Mouse (Mus musculus) intestine, embryonic 16.5 days (tissue): ENCODE measurements around the gene Gdf7. TPM values are rescaled to one million over a fixed set of nuclear protein-coding genes. Genes with fewer than 3 reads are reported as not detected.
A peak's percentile ranks its signal among the peaks of the same experiment; 100 is the strongest.

Experiments used
- ATAC-seq: fragments of 200-750 bp; cut with Nextera tagmentation; 2 replicates; pipeline ENCODE4 v1.8.0; 2017; ENCODE audit warnings: moderate TSS enrichment, moderate library complexity
- H3K27ac ChIP-seq: fragments of 300-500 bp; sonication (generic); 2 replicates; pipeline ENCODE4 v1.5.1; 2014; ENCODE audit warnings: mild to moderate bottlenecking, low read length
- H3K27me3 ChIP-seq: fragments of 300-500 bp; sonication (generic); replicated peaks from 2 replicates; pipeline ENCODE4 v1.6.1; 2014; ENCODE audit warnings: low read length, control low read depth, mixed read lengths; ENCODE audit not compliant: control insufficient read depth, insufficient read depth
- H3K36me3 ChIP-seq: fragments of 300-500 bp; sonication (generic); 2 replicates; pipeline ENCODE4 v1.6.1; 2014; ENCODE audit warnings: low read length, control low read depth; ENCODE audit not compliant: control insufficient read depth, insufficient read depth
- H3K4me1 ChIP-seq: fragments of 300-500 bp; sonication (generic); 2 replicates; pipeline ENCODE4 v1.6.1; 2014; ENCODE audit warnings: low read length, control low read depth, mixed read lengths; ENCODE audit not compliant: control insufficient read depth, insufficient read depth
- H3K4me2 ChIP-seq: fragments of 300-500 bp; sonication (generic); 2 replicates; pipeline ENCODE4 v1.6.1; 2014; ENCODE audit warnings: low read depth, low read length, control low read depth
- H3K4me3 ChIP-seq: fragments of 300-500 bp; sonication (generic); 2 replicates; pipeline ENCODE4 v1.5.1; 2014; ENCODE audit warnings: mild to moderate bottlenecking, low read length
- H3K9ac ChIP-seq: fragments of 300-500 bp; sonication (generic); 2 replicates; pipeline ENCODE4 v1.6.1; 2014; ENCODE audit warnings: low read depth, low read length
- H3K9me3 ChIP-seq: fragments of 300-500 bp; sonication (generic); 2 replicates; pipeline ENCODE4 v1.6.1; 2016; ENCODE audit warnings: low read length, control low read depth; ENCODE audit not compliant: control insufficient read depth
- WGBS: fragments of 180-500 bp; shearing (Covaris S2); extraction: QIAGEN DNeasy Blood & Tissue Kit; methylation state at CpG from one replicate; pipeline ENCODE4 v1.1.7; 2014; 5-methylcytosine and 5-hydroxymethylcytosine counted together
- polyA plus RNA-seq: library from polyadenylated mRNA; unstranded; fragments of >200 nt; fragmentation: Nextera tagmentation; extraction: Ambion mirVana; gene quantifications from 2 replicates; pipeline ENCODE4 v1.2.1, GENCODE M21; 2015

Gdf7 gene
- not detected in 2 replicates for polyA plus RNA-seq

DNA sequence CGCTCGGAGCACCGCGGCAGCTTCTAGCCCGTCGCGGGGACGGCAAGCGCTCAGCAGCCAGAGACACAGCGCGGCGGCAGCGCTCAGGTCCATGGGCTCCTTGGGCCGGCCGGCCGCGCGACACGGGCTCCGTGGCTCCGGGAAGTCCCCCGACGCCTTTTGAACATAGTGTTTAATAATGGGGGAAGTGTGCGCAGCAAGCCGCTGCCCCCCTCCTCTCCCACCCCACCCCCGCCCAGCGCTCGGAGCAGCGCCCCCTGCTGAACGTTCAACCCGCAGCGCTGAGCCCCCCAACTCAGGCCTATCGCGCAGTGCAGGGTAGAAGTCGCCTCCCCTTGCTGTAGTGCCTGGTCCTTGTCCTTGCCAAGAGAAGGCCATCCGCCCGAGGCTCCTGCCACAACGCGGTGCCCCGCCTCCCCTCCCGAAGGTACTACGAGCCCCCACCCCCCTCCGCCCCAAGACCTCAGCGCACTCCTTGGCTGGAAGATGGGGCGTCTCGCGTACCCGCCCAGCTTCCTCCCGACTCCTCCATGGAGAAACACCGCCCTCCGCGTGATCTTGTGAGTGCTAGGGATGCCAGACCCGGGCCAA lies at the start of gene Gdf7:
Gdf7 (minus strand) TSS at position 114 of the 591 bp plus-strand sequence.
- Histone ChIP-seq H3K27ac (no peak within 1 kb of the TSS), H3K9me3 (no peaks in the 10 kb centered on the region), H3K9ac (peak within 1 kb of the TSS; percentile 8), H3K27me3 (peaks cover 84% of the 10 kb centered on the region), H3K4me2 (peak within 1 kb of the TSS; percentile 90), H3K4me3 (peak within 1 kb of the TSS; percentile 49), H3K4me1 (peaks cover 21% of the 10 kb centered on the region), H3K36me3 (no peaks in the 10 kb centered on the region)
- peak; percentile 18 for ATAC-seq
- under 1% methylated on average over 50 of the region's 53 CpGs for WGBS

DNA sequence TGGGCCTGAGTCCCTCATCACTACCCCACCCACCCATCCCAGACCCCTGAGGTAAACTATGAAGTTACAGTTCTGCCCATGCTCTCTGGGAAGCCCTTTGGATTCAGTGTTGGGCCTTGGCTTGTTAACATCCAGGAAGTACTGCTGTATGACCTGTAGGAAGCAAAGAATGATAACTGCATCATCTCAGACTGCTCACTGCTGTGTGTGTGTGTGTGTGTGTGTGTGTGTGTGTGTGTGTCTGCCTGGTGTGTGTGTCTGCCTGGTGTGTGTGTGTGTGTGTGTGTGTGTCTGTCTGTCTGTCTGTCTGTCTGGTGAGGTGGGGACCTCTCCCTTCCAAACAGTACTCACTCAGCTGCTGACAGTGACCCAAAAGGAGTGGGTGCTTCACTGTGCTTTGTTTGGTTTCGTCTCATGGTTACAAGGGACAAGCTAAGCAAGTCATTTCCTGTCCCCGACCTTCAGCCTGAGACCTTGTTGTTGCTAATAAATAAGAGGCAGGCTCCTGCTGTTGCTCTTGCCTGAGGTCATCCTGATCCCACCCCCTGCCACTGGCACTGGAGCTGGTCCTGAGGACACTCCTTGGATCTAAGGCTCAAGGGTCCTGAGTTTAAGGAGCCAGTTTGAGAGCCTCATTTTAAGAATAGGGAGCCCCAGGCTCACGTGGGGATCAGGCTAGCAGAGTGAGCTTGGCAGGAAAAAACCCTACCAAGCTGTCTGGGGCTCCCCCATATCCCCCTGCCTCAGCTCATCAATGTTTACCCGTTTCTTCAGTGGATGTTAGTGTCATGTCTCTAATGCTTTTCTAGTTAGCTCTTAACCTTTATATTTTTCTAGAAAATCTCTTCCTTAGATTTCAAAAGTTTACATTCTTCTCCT lies 49.5 kb upstream of the Gdf7 start:
- Histone ChIP-seq H3K27ac (peak overlapping the region; percentile 24; the same call in 1 of the 2 replicates), H3K27me3 (no peaks in the 10 kb centered on the region), H3K4me2 (no peak overlapping the region), H3K36me3 (no peaks in the 10 kb centered on the region), H3K4me3 (no peak overlapping the region), H3K9ac (peak overlapping the region; percentile 30; the same call in 1 of the 2 replicates), H3K9me3 (no peaks in the 10 kb centered on the region), H3K4me1 (peaks cover 13% of the 10 kb centered on the region; the same call in 1 of the 2 replicates)
- ATAC-seq: peak; percentile 57
- WGBS: 39% methylated on average over 4 of the region's 4 CpGs

DNA sequence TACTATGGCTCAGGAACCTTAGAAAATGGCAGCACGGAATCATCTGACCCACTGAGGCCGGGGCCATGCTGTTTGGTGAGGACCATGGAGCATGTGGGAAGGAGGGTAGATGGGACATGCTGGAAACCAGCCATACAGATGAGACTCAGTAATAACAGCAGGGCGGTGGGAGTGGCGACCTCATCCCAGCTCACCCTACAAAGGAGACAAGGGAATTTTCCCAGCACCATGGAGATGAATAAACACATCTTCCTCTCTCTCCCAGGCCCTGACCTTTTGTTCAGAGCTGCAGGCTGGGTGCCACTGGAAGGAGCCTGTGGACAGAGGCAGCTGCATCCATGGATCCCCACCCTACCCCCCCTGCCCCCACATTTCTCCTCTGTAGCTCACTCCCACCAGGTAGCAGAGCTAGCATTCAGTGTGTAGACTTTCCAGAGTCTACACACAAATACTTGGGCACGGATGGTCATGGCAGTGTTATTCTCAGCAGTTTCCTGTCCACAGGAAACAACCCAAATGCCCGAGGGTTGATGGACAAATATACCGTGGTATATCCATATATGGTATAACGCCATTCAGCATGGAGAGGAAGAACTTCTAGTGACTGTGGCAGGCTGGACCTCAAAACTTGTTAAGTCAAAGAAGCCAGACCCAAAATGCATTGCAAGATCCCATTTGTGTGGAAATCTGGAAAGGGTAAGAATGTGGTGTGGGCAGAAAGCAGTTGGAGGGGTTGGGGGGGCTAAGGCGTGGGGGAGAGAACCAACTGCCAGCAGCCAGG lies 47.2 kb upstream of the Gdf7 start:
- no peak overlapping the region for H3K4me3 ChIP-seq
- no peak overlapping the region; the same call in 1 of the 2 replicates for H3K27ac ChIP-seq
- peak overlapping the region; percentile 19; the same call in 1 of the 2 replicates for H3K9ac ChIP-seq
- 61% methylated on average over 9 of the region's 9 CpGs for WGBS
- no peak for ATAC-seq
- no peak overlapping the region for H3K4me2 ChIP-seq
- peaks cover 17% of the 10 kb centered on the region for H3K4me1 ChIP-seq
- no peaks in the 10 kb centered on the region for H3K36me3 ChIP-seq
- H3K27me3 ChIP-seq: no peaks in the 10 kb centered on the region
- H3K9me3 ChIP-seq: no peaks in the 10 kb centered on the region

DNA sequence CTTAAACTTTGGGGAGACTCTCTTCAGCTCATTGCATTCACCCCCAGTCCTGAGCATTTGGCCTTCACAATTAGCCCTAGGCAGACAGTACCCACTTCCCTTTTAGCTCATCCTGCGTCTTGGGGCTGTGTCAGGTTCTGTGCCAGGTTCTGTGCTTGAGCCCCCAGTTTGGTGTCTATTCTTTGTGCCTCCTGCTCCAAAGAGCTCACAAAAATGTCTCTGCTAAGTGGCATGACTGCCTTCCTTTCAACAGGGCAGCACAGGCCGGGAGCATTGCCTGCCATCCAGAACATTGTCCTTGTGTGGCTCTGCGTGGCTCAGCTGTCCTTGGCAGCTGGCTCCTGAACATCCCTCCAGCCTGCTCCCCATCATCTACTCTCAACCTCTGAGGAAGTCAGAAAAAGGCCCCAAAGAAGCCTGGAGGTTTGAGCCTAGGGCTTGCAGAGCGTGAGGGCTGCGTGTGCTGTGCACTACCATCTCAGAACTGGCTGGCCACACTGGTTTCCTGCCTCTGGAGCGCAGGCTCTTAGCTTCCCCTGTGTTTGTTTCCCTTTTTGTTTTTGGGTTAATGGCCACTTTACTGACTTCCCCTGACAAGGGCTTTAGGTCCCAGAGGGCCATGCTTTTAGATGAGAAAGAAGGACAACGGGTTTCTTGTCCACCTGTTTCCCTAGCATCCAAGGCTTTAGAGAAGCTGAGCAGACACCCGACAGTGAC lies 46.1 kb upstream of the Gdf7 start:
- no peaks in the 10 kb centered on the region for H3K36me3 ChIP-seq
- H3K9ac ChIP-seq: no peak overlapping the region
- 0 out of 2 replicates have a peak overlapping the region, but pooled peaks have one; percentile 13 for H3K27ac ChIP-seq
- WGBS: 84% methylated on average over 8 of the region's 8 CpGs
- no peaks in the 10 kb centered on the region for H3K27me3 ChIP-seq
- H3K4me1 ChIP-seq: peaks cover 17% of the 10 kb centered on the region
- H3K4me2 ChIP-seq: no peak overlapping the region
- H3K4me3 ChIP-seq: no peak overlapping the region
- H3K9me3 ChIP-seq: no peaks in the 10 kb centered on the region
- no peak for ATAC-seq

DNA sequence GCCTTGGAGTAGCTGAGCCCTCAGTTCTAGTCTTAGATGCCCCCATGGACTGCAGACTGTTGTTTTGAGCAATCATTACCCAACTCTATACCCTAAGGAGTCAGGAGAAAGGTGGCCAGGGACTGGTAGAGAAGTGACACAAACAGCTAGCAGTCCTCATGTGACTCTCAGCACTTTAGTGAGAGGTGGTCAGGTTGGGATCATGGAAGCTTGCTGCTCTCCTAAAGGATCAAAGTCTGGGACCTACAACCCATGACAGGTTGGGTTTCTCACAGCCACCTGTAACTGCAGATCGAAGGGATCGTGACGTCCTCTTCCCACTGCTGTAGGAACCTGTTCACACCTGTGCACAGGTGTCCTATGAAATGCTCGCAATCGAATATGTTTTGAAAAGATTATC lies 43.8 kb upstream of the Gdf7 start:
- no peak overlapping the region for H3K4me2 ChIP-seq
- H3K4me3 ChIP-seq: no peak overlapping the region
- H3K9me3 ChIP-seq: no peaks in the 10 kb centered on the region
- H3K36me3 ChIP-seq: no peaks in the 10 kb centered on the region; the same call in 1 of the 2 replicates
- H3K9ac ChIP-seq: no peak overlapping the region
- peak overlapping the region; percentile 53; the same call in 1 of the 2 replicates for H3K27ac ChIP-seq
- WGBS: 95% methylated on average over 5 of the region's 5 CpGs
- H3K4me1 ChIP-seq: peaks cover 15% of the 10 kb centered on the region
- ATAC-seq: no peak
- no peaks in the 10 kb centered on the region for H3K27me3 ChIP-seq

DNA sequence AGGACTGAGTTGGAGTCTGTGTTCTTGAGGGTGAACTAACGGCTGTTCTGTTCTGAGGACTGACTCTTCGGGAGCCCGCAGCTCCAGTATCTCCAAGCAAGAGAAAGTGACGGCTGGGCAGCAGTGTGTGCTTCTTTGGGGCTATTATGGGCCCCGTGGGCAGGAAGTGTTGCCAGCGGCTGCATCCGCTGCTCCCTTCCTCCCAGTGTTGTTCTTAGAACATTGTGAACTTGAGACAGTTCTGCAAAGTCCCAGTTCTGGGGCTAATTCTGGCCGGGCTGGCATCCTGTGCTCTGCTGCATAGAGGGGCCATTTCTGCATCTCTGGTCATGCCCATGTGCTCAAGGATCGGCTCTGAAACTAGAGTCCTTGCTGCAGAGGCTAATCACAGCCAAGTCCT lies 43.1 kb upstream of the Gdf7 start:
- Histone ChIP-seq H3K9ac (no peak overlapping the region), H3K36me3 (no peaks in the 10 kb centered on the region; the same call in 1 of the 2 replicates), H3K27ac (peak overlapping the region; percentile 53; the same call in 1 of the 2 replicates), H3K9me3 (no peaks in the 10 kb centered on the region), H3K4me1 (peaks cover 15% of the 10 kb centered on the region), H3K4me2 (no peak overlapping the region), H3K4me3 (no peak overlapping the region), H3K27me3 (no peaks in the 10 kb centered on the region)
- 66% methylated on average over 9 of the region's 9 CpGs for WGBS
- peak; percentile 34 for ATAC-seq

DNA sequence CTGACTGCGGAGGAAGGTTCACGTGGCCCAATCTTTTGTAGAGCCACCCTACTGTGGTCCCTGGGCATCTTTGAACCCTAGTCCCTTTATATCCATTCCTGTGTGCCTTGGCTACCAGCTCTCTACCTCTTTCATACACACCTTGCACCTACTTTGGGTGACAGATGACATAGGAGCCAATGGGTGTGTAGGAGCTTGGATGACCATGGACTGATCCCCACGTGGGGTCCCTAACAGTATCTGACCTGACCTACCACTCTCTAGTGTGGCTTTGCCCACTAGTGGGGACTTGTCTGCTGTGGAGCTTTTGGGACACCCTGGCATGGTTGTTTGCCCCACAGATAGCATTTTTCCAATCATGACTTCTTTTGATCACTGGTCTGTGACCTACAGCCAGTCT lies 41.6 kb upstream of the Gdf7 start:
- Histone ChIP-seq H3K27me3 (no peaks in the 10 kb centered on the region), H3K9ac (no peak overlapping the region), H3K9me3 (no peaks in the 10 kb centered on the region), H3K4me2 (no peak overlapping the region), H3K4me1 (peaks cover 4% of the 10 kb centered on the region; the same call in 1 of the 2 replicates), H3K4me3 (no peak overlapping the region), H3K27ac (no peak overlapping the region), H3K36me3 (peaks cover 2% of the 10 kb centered on the region)
- 96% methylated on average over 3 of the region's 3 CpGs for WGBS
- ATAC-seq: no peak

DNA sequence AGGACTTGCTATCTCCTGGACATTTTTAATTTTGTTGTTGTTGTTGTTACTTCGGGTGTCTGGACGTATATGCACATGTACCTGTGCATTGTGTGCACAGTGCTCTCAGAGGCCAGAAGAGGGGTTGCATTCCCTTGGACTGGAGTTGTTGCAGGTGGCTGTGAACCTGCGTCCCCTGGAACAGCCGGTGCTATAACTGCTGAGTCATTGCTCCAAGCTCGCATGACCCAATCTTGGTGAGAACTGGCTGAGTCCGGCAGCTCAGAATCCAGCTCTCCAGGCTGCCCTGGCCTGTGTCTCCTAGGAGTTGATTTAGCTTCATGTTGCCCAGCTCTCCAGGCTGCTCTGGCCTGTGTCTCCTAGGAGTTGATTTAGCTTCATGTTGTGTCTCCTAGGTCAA lies 39.3 kb upstream of the Gdf7 start:
- 82% methylated on average over 6 of the region's 6 CpGs for WGBS
- Histone ChIP-seq H3K27ac (no peak overlapping the region), H3K27me3 (no peaks in the 10 kb centered on the region), H3K9me3 (no peaks in the 10 kb centered on the region), H3K4me1 (peaks cover 7% of the 10 kb centered on the region), H3K9ac (no peak overlapping the region), H3K4me3 (no peak overlapping the region), H3K36me3 (peaks cover 2% of the 10 kb centered on the region), H3K4me2 (no peak overlapping the region)
- no peak for ATAC-seq
